Mouse (Mus musculus) kidney, adult 2 months (tissue): ENCODE results near the gene Tmem104. TPM values are rescaled to one million over a fixed set of nuclear protein-coding genes. Genes with fewer than 3 reads are reported as not detected.

Experiments
- DNase-seq: peaks from one replicate; pipeline ENCODE4 v3.0.0; 2021
- H3K27ac ChIP-seq: fragments of 200-500 bp; 2 replicates; pipeline ENCODE4 v1.5.1; 2012; ENCODE audit warnings: low read depth, low read length, control low read depth, inconsistent platforms; ENCODE audit not compliant: insufficient read depth
- H3K27me3 ChIP-seq: fragments of 200-500 bp; replicated peaks from 2 replicates; pipeline ENCODE4 v1.6.1; 2012; ENCODE audit warnings: mild to moderate bottlenecking, moderate library complexity, low read length, inconsistent platforms; ENCODE audit not compliant: control insufficient read depth, insufficient read depth
- H3K36me3 ChIP-seq: fragments of 200-500 bp; 2 replicates; pipeline ENCODE4 v1.6.1; 2012; ENCODE audit warnings: mild to moderate bottlenecking, moderate library complexity, low read length, inconsistent platforms; ENCODE audit not compliant: control insufficient read depth, insufficient read depth
- H3K4me1 ChIP-seq: fragments of 200-500 bp; 2 replicates; pipeline ENCODE4 v1.6.1; 2011; ENCODE audit warnings: low read length; ENCODE audit not compliant: control insufficient read depth, insufficient read depth
- H3K4me3 ChIP-seq: fragments of 200-500 bp; 2 replicates; pipeline ENCODE4 v1.5.1; 2011; ENCODE audit warnings: mild to moderate bottlenecking, low read depth, low read length, control low read depth; ENCODE audit not compliant: insufficient read depth
- CTCF ChIP-seq: fragments of 200-500 bp; conservative IDR thresholded peaks from 2 replicates; pipeline ENCODE4 v1.5.1; 2011; ENCODE audit warnings: low read depth, mild to moderate bottlenecking, control low read depth, low read length, moderate library complexity, mixed read lengths; ENCODE audit not compliant: insufficient read depth, insufficient read length
- POLR2A ChIP-seq: fragments of 200-500 bp; IDR thresholded peaks from one replicate; pipeline ENCODE4 v1.6.1; 2011; ENCODE audit warnings: low read depth, low read length, control low read depth
- WGBS: fragments of 180-500 bp; shearing (Covaris S2); methylation state at CpG from one replicate; pipeline ENCODE4 v1.1.7; 2018; 5-methylcytosine and 5-hydroxymethylcytosine counted together
- polyA plus RNA-seq: library from polyadenylated mRNA; depleted of rRNA; stranded (reverse); fragments of >200 nt; gene quantifications from 2 replicates; pipeline ENCODE4 v1.2.3, GENCODE M21; 2012

Gene Tmem104
- polyA plus RNA-seq, 1 experiment: 14.8 TPM

GRCm38 (mm10) chr11:115217439-115218410, 30.4 kb downstream of the Tmem104 start:
- no peaks in the 10 kb centered on the region for H3K36me3 ChIP-seq
- no peak overlapping the region for H3K4me3 ChIP-seq
- TF ChIP-seq POLR2A (no peak), CTCF (no peak)
- peaks cover 4% of the 10 kb centered on the region; the same call in 1 of the 2 replicates for H3K4me1 ChIP-seq
- no peak overlapping the region for H3K27ac ChIP-seq
- no peaks in the 10 kb centered on the region for H3K27me3 ChIP-seq
- DNase-seq: no peak
- WGBS: 75% methylated on average over 18 of the region's 18 CpGs

- peaks cover 4% of the 10 kb centered on the region; the same call in 1 of the 2 replicates for H3K4me1 ChIP-seq
- no peak overlapping the region for H3K4me3 ChIP-seq
- no peak overlapping the region; the same call in 1 of the 2 replicates for H3K27ac ChIP-seq
- H3K27me3 ChIP-seq: no peaks in the 10 kb centered on the region
- WGBS: 34% methylated on average over 9 of the region's 9 CpGs
- peak; percentile 54 for DNase-seq
- no peaks in the 10 kb centered on the region for H3K36me3 ChIP-seq
- TF ChIP-seq CTCF: no peak
Observed at GRCm38 (mm10) chr11:115219263-115219662, 32.0 kb downstream of the Tmem104 start.

GRCm38 (mm10) chr11:115219685-115220084, 32.4 kb downstream of the Tmem104 start:
- no peaks in the 10 kb centered on the region for H3K27me3 ChIP-seq
- peak; percentile 6 for DNase-seq
- 84% methylated on average over 10 of the region's 10 CpGs for WGBS
- no peak overlapping the region; the same call in 1 of the 2 replicates for H3K27ac ChIP-seq
- H3K36me3 ChIP-seq: no peaks in the 10 kb centered on the region
- TF ChIP-seq CTCF (no peak), POLR2A (no peak)
- H3K4me3 ChIP-seq: no peak overlapping the region
- peaks cover 4% of the 10 kb centered on the region; the same call in 1 of the 2 replicates for H3K4me1 ChIP-seq

GRCm38 (mm10) chr11:115222077-115222476, 34.8 kb downstream of the Tmem104 start:
- no peak overlapping the region for H3K4me3 ChIP-seq
- 63% methylated on average over 12 of the region's 12 CpGs for WGBS
- peak; percentile 23 for DNase-seq

GRCm38 (mm10) chr11:115222570-115222969, 35.3 kb downstream of the Tmem104 start:
- DNase-seq: peak; percentile 17
- Histone ChIP-seq H3K4me3 (no peak overlapping the region), H3K27ac (no peak overlapping the region), H3K4me1 (peaks cover 4% of the 10 kb centered on the region; the same call in 1 of the 2 replicates), H3K36me3 (no peaks in the 10 kb centered on the region), H3K27me3 (no peaks in the 10 kb centered on the region)
- 38% methylated on average over 5 of the region's 5 CpGs for WGBS
- TF ChIP-seq POLR2A (no peak), CTCF (no peak)

More at GRCm38 (mm10) chr11:115222077-115222476, 34.8 kb downstream of the Tmem104 start:
- Histone ChIP-seq H3K36me3 (no peaks in the 10 kb centered on the region), H3K27me3 (no peaks in the 10 kb centered on the region), H3K4me1 (peaks cover 4% of the 10 kb centered on the region; the same call in 1 of the 2 replicates), H3K27ac (no peak overlapping the region)
- no peak for TF ChIP-seq CTCF

GRCm38 (mm10) chr11:115223451-115223850, 36.2 kb downstream of the Tmem104 start:
- H3K4me1 ChIP-seq: peaks cover 4% of the 10 kb centered on the region; the same call in 1 of the 2 replicates
- WGBS: 82% methylated on average over 11 of the region's 11 CpGs
- no peak for DNase-seq

GRCm38 (mm10) chr11:115223877-115224276, 36.6 kb downstream of the Tmem104 start:
- Histone ChIP-seq H3K4me3 (no peak overlapping the region), H3K27ac (no peak overlapping the region), H3K36me3 (no peaks in the 10 kb centered on the region), H3K27me3 (no peaks in the 10 kb centered on the region), H3K4me1 (peaks cover 4% of the 10 kb centered on the region; the same call in 1 of the 2 replicates)
- TF ChIP-seq POLR2A: no peak
- no peak for TF ChIP-seq CTCF
- 77% methylated on average over 6 of the region's 6 CpGs for WGBS
- no peak for DNase-seq

More at GRCm38 (mm10) chr11:115223451-115223850, 36.2 kb downstream of the Tmem104 start:
- Histone ChIP-seq H3K4me3 (no peak overlapping the region), H3K27me3 (no peaks in the 10 kb centered on the region), H3K36me3 (no peaks in the 10 kb centered on the region), H3K27ac (no peak overlapping the region)
- TF ChIP-seq CTCF (no peak), POLR2A (no peak)
